Mouse (Mus musculus) lung, postnatal 0 days (tissue): ENCODE measurements around the gene Ltbp1. TPM values are rescaled to one million over a fixed set of nuclear protein-coding genes. Genes with fewer than 3 reads are reported as not detected.

Source experiments
- ATAC-seq: fragments of 200-750 bp; cut with Nextera tagmentation; 2 replicates; pipeline ENCODE4 v1.8.0; 2017; ENCODE audit warnings: moderate library complexity
- DNase-seq: peaks from one replicate; pipeline ENCODE4 v3.0.0-alpha.2; 2016; ENCODE audit warnings: low spot score
- H3K27ac ChIP-seq: fragments of 300-500 bp; sonication (generic); 2 replicates; pipeline ENCODE4 v1.5.1; 2014; ENCODE audit warnings: antibody characterized with exemption, mild to moderate bottlenecking, low read length, mixed read lengths
- H3K27me3 ChIP-seq: fragments of 300-500 bp; sonication (generic); replicated peaks from 2 replicates; pipeline ENCODE4 v1.6.1; 2014; ENCODE audit warnings: low read length, mixed read lengths; ENCODE audit not compliant: insufficient read depth
- H3K36me3 ChIP-seq: fragments of 300-500 bp; sonication (generic); 2 replicates; pipeline ENCODE4 v1.6.1; 2014; ENCODE audit warnings: low read length, mixed read lengths; ENCODE audit not compliant: insufficient read depth
- H3K4me1 ChIP-seq: fragments of 300-500 bp; sonication (generic); 2 replicates; pipeline ENCODE4 v1.6.1; 2014; ENCODE audit warnings: antibody characterized with exemption, low read depth, low read length, mixed read lengths; ENCODE audit not compliant: insufficient read depth
- H3K4me2 ChIP-seq: fragments of 300-500 bp; sonication (generic); replicated peaks from 2 replicates; pipeline ENCODE4 v1.6.1; 2014; ENCODE audit warnings: low read depth, mild to moderate bottlenecking, low read length, moderate library complexity, mixed read lengths
- H3K4me3 ChIP-seq: fragments of 300-500 bp; sonication (generic); 2 replicates; pipeline ENCODE4 v1.5.1; 2014; ENCODE audit warnings: low read depth, low read length
- H3K9ac ChIP-seq: fragments of 300-500 bp; sonication (generic); replicated peaks from 2 replicates; pipeline ENCODE4 v1.6.1; 2014; ENCODE audit warnings: low read depth, mild to moderate bottlenecking
- H3K9me3 ChIP-seq: fragments of 300-500 bp; sonication (generic); 2 replicates; pipeline ENCODE4 v1.6.1; 2016; ENCODE audit warnings: low read length, mixed read lengths
- CTCF ChIP-seq: IDR thresholded peaks from 2 replicates; pipeline ENCODE4 v1.5.1; 2016; ENCODE audit warnings: antibody characterized with exemption, mild to moderate bottlenecking
- EP300 ChIP-seq: IDR thresholded peaks from 2 replicates; pipeline ENCODE4 v1.6.1; 2016; ENCODE audit warnings: antibody characterized with exemption, mild to moderate bottlenecking, control low read depth
- WGBS: fragments of 180-500 bp; shearing (Covaris S2); extraction: QIAGEN DNeasy Blood & Tissue Kit; methylation state at CpG from one replicate; pipeline ENCODE4 v1.1.7; 2014; 5-methylcytosine and 5-hydroxymethylcytosine counted together
- polyA plus RNA-seq: library from polyadenylated mRNA; unstranded; fragments of >200 nt; fragmentation: Nextera tagmentation; extraction: Ambion mirVana; gene quantifications from 2 replicates; pipeline ENCODE4 v1.2.1, GENCODE M21; 2015

Gene Ltbp1
- polyA plus RNA-seq, 1 experiment from 2014 or later = 27.1 TPM

DNA sequence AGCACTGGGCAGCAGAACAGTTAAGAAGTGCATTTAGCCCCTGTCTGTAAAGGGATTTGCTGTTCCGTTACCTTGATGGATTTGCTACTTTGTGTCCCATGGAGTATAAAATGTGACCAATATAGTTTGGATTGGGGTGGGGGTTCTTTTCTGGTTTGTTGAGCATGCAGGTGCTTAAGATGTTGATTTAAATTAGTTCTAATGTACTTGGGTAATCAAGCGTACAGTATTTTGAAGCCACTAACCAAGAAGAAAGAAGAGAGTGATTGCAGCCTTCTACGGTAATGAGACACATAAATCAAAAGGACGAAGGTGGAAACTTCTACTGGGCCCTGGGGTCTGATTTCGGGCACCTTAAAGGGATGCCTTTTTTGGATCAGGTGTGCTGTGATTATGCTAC, 102.5 kb downstream of the Ltbp1 start:
- H3K9ac ChIP-seq = no peak overlapping the region
- H3K4me2 ChIP-seq = no peak overlapping the region
- no peaks in the 10 kb centered on the region for H3K4me1 ChIP-seq
- no peak for ATAC-seq
- no peak for DNase-seq
- 93% methylated on average over 5 of the region's 5 CpGs for WGBS
- H3K27me3 ChIP-seq = no peaks in the 10 kb centered on the region
- no peak overlapping the region for H3K27ac ChIP-seq
- H3K9me3 ChIP-seq = no peaks in the 10 kb centered on the region
- TF ChIP-seq CTCF = no peak
- TF ChIP-seq EP300 = no peak
- H3K4me3 ChIP-seq = no peak overlapping the region
- no peaks in the 10 kb centered on the region for H3K36me3 ChIP-seq

GRCm38 (mm10) chr17:75109081-75109716, 103.8 kb downstream of the Ltbp1 start:
- 0 out of 2 replicates have a peak, but pooled peaks have one; percentile 25 for TF ChIP-seq EP300
- TF ChIP-seq CTCF = no peak
- H3K27me3 ChIP-seq = no peaks in the 10 kb centered on the region
- ATAC-seq (peak; percentile 35; the same call in 1 of the 2 replicates), DNase-seq (peak; percentile 14)
- WGBS = 55% methylated on average over 5 of the region's 5 CpGs
- H3K27ac ChIP-seq = no peak overlapping the region
- no peaks in the 10 kb centered on the region for H3K36me3 ChIP-seq
- no peaks in the 10 kb centered on the region for H3K9me3 ChIP-seq
- H3K4me2 ChIP-seq = no peak overlapping the region
- H3K4me1 ChIP-seq = no peaks in the 10 kb centered on the region
- H3K4me3 ChIP-seq = no peak overlapping the region
- H3K9ac ChIP-seq = no peak overlapping the region

DNA sequence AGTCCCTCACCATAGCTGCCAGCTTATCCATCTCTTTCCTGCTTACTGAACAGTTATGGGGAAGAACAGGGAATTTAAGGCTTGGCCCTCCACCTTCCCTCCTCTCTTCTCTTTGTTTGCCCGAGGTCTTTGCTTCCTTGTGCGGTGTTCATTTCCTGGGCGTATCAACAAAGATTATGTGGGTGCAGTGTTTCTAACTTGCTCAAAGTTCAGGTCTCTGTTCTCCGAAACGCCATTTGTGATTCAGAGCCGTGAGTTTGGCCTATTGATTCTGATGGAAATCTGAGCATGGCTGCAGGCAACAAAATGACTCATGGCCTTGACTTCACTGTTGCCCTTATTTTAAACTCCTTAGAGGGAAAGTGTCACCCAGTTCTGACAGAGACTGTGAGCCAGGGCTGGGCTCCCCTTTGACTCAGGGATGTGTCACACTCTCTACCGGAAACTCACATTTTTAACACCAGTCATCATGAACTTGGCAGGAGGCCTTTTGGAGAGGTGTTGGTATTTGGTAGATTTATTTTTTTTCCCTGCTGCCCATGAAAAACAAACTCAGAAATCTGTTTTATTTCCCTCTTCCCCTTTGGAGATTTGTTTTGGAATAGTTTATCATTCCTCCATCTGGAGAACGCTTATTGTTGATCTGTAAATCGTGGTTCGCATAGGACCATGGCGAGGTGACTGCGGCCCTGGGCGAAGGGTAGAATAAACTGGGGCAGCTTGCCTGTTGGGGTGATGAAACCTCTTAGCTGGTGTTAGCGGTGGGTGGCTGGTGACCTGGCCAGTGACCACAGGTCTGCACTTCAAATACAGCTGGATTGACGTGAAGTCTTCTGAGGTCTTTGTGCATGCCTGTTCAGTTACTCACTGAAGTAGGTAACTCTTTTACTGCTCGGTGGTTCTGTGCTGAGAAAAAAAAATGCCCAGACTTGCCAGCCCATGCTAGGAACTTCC, 105.2 kb downstream of the Ltbp1 start:
- Histone ChIP-seq H3K9me3 (no peaks in the 10 kb centered on the region), H3K4me1 (no peaks in the 10 kb centered on the region), H3K36me3 (no peaks in the 10 kb centered on the region), H3K27ac (no peak overlapping the region; the same call in 1 of the 2 replicates), H3K27me3 (no peaks in the 10 kb centered on the region), H3K9ac (no peak overlapping the region), H3K4me2 (no peak overlapping the region), H3K4me3 (no peak overlapping the region)
- DNase-seq = peak; percentile 77
- no peak for TF ChIP-seq CTCF
- TF ChIP-seq EP300 = peak; percentile 52
- ATAC-seq = peak; percentile 81
- 74% methylated on average over 16 of the region's 16 CpGs for WGBS

- Histone ChIP-seq H3K27ac (no peak overlapping the region), H3K9me3 (no peaks in the 10 kb centered on the region), H3K9ac (no peak overlapping the region), H3K4me1 (peaks cover 4% of the 10 kb centered on the region; the same call in 1 of the 2 replicates), H3K27me3 (no peaks in the 10 kb centered on the region), H3K4me2 (no peak overlapping the region), H3K4me3 (no peak overlapping the region), H3K36me3 (no peaks in the 10 kb centered on the region)
- WGBS = 72% methylated on average over 8 of the region's 8 CpGs
- no peak for ATAC-seq
- DNase-seq = no peak
- TF ChIP-seq CTCF (no peak), EP300 (no peak)
Observed at GRCm38 (mm10) chr17:75115594-75115993, 110.2 kb downstream of the Ltbp1 start.

- Histone ChIP-seq H3K9me3 (no peaks in the 10 kb centered on the region), H3K36me3 (no peaks in the 10 kb centered on the region), H3K27ac (no peak overlapping the region), H3K9ac (no peak overlapping the region), H3K27me3 (no peaks in the 10 kb centered on the region), H3K4me2 (no peak overlapping the region), H3K4me3 (no peak overlapping the region), H3K4me1 (peaks cover 4% of the 10 kb centered on the region; the same call in 1 of the 2 replicates)
- no peak for TF ChIP-seq EP300
- TF ChIP-seq CTCF = no peak
- DNase-seq (no peak), ATAC-seq (no peak)
- WGBS = 80% methylated on average over 3 of the region's 3 CpGs
Observed at GRCm38 (mm10) chr17:75118896-75119295, 113.5 kb downstream of the Ltbp1 start.

DNA sequence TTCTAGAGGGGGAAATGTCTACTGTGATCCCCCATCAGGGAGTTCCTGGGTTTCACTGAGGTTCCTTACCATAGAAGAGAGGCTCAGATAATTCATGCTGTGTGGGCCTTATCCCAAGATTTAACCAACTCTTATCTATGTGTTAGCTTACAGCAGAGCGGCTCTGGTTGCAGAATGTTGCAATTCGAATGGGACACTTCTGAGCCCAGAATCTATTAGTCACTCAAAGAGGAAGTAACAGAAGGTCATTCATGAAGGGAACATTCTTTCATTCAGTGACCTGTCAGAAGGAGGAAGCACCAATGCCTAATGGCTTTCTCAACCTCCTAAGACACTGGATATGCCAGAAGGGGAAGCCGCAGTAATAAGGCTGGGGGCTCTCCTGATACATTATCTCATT, 114.1 kb downstream of the Ltbp1 start:
- 28% methylated on average over 3 of the region's 3 CpGs for WGBS
- no peaks in the 10 kb centered on the region for H3K9me3 ChIP-seq
- no peak overlapping the region for H3K9ac ChIP-seq
- DNase-seq (peak; percentile 91), ATAC-seq (peak; percentile 87)
- no peaks in the 10 kb centered on the region for H3K27me3 ChIP-seq
- no peak overlapping the region for H3K27ac ChIP-seq
- H3K4me1 ChIP-seq = peaks cover 4% of the 10 kb centered on the region; the same call in 1 of the 2 replicates
- H3K4me2 ChIP-seq = no peak overlapping the region
- H3K4me3 ChIP-seq = no peak overlapping the region
- no peaks in the 10 kb centered on the region for H3K36me3 ChIP-seq
- no peak for TF ChIP-seq CTCF
- TF ChIP-seq EP300 = peak; percentile 65
